Mouse (Mus musculus) embryo, embryonic 10 days (tissue): Measurements from ENCODE around the gene Snrpd2.
A peak's percentile ranks its signal among the peaks of the same experiment; 100 is the strongest.

Experiments used
- DNase-seq: peaks from one replicate; pipeline ENCODE4 v3.0.0-alpha.2; 2015; ENCODE audit warnings: low spot score

Gene Snrpd2

DNA sequence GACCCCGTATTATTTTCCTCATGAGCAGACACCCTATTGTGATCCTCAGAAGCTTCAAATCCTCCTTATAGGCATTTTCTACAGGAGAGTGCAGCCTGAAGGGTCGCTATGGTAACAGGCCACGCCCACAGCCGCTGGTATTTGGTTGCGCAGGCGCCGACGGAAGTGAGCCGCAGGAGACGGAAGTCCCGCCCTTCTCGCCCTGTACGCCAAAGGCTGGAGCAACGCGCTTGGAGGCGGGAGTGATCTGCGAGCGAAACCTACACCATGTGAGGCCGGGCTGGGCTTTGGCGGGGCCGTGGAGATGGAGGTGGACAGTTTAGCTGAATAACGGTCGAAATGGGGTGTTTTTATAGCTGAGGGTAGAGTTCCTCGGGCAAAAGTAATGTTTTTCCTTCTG is at the start of gene Snrpd2:
Gene Snrpd2 (plus strand): TSS at position 97 of the 400 bp plus-strand sequence.
- DNase-seq, result peak; percentile 99

DNA sequence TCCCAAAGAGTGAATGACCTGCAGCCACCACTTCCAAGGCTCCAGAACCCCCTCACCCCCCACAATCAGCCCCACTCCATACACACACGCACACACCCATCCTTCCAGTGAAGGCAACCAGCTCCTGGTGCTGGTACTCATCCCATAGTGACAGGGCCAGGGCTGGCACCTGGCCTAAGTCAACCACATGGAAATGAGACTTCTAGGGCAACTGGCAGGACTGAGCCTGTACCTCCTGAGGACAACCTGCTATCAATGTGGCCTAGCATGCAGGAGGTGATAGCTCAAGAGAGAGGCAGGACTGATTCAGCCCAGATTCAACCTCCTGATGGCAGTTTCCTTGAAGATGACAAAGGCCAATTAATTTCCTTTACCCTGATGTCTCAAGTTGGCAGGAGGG is 49.2 kb upstream of the Snrpd2 start:
- no peak for DNase-seq

DNA sequence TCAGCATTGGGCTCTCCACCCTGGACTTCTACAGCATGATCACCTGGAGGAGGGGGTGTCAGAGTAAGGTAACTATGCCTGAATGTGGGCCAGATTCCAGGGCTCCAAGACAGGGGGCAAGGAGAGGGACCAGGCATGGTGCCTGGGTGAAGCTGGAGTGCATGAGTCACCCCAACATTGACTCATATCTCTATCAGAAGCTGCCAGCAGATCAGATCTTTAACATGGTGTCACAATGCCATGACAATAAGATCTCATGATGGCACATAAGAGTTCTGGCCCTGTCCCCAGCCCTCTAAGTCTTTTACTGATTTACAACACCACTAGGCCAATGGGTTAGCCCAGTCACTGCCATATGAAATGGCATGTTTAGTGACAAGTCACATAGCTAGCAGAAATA is 45.8 kb upstream of the Snrpd2 start:
- DNase-seq, result no peak

DNA sequence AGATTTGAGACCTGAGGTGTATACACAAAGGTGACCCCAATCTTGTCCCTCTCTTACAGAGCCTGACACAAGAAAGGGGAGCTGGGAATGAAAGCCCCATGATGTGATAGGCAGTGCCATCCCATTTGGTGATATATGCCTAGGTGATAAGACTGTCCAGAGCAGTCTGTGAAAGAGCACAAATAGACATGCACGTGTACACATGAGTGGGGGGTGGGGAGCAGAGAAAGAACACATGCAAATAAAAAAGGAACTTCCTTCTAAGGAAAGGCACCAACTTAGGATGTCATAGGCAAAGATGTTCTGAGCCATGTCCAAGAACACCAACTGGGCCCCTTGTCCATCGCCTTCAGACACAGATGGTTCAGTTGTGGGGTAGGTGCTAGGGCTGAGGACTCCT is 45.0 kb upstream of the Snrpd2 start:
- DNase-seq, result no peak

DNA sequence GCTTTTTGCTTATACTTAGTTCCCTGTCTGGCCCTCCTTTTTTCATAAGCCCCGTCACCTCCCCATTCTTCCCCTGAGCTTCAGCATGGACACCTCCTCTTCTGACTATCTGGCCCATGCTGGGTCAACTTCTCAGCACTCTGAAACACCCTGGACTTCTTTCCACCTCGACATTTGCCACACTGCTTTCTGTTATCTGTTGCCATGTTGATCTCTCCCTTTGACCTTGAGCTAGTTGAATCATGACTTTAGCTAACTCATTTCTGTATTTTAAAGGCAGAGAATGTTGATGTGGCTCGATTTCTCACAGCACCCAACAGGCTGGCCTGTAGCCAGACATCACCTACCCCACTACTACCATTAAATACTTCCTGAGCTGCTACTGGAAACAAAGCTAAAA is 42.1 kb upstream of the Snrpd2 start:
- DNase-seq, result no peak

DNA sequence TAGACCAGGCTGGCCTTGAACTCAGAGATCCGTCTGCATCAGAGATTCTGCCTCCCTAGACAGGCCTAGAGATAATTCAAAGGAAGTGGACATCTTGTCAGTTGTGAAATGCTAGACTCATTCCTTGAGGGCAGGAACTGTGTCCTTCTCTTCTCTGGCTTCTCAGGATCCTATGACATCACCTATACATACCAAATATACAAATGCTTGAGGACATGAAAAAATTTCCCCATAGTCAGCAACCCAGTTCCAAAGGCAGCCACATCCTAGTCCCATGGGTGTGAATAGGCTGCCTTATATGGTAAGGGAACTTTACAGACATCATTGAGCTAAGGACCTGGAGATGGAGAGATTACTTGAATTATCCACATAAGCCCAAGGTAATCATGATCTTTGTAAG is 40.0 kb upstream of the Snrpd2 start:
- no peak for DNase-seq

DNA sequence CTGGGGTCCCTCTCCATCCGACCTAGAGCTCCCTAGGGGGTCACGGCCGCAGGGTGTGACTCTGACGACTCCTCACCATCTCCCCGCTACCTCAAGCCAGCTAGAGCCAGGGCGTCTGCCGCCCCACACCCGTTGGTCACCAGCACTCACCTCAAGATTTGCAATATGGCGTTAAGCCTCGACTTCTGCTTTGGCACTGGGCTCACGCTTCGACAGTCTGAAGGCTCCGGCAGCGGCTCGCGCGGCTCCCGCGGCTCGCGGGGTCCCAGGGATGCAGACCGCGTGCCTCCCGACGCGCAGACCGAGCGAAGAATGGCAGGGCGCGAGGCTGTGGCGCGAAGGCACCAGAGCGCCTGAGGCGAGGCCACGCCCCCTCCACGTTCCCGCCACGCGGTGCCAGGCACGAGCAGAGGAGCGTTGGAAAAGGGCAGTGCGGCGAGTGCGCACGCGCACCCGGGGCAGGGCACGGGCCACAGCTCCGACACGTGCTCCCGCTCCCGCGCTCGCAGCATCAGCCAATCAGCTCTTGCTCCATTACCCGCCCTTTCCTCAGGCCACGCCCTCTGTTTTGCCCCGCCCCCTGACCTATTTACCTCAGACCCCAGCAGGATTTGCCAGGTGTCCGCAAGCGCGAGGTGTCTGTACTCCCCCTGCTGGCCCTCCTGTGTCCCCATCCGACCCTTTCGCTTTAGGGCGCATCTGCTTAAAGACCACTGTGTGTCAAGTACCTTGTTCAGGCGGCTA is 31.3 kb upstream of the Snrpd2 start, which contains the start of gene Gm4969:
Gene Gm4969 (minus strand): TSS at position 341 of the 744 bp plus-strand sequence.
- DNase-seq, result peak; percentile 73

DNA sequence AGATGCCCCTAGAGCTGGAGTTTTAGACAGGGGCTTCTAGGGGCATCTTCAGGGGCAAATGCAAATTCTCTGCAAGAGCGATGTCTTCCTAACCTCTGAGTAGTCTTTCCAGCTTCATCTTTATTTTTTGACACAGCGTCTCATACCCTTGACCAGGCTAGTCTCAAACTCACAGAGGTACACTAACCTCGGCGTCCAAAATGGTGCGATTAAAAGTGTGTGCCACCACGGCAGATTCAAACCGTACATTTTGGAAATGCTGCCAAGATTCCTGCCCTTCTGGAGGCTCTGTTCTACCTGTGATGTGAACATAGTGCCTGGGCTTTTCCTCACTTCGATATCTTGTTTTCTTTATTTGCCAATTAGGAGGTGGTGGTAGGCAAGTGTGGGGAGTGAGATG is 30.4 kb upstream of the Snrpd2 start:
- DNase-seq, result no peak

DNA sequence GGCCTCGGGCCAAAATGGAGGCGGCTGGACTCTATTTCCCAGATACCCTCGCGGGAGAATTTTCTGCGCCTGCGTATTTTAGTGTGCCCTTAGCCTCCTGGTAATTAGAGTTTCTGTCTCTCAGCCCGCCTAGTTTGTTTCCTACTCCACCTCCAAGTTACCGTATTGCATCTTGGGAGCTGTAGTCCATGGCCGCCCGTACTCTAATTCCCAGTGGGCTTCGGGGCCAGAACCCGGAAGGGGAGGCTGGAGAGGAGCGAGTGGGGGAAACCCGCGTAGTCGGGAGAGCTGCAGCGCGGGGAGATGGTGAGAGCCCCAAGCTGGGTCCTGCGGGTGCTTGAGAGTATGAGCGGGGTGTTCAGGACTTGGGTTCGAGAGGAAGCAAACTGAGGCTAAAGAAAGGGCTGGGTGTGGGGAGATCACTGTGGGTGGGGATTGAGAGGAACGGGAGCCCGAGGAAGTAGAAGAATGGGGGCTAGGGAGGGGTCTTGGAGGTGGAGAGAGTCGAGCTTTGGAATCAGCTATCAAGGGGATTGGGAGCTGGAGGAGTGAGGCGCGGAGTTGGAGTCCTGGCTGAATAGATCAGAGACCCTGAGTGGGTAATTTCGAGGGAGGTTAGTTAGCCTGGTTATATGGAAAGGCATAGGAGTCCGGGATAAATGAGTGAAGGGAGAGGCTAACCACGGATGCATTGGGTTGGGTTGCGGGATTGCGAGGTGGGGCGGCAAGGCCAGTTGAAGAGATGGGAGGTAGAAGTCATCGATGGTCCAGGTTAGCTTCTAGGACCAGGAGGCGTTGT is 29.7 kb upstream of the Snrpd2 start, which contains the start of gene Fbxo46:
Gene Fbxo46 (plus strand): TSS at position 229 of the 799 bp plus-strand sequence.
- peak; percentile 97 for DNase-seq

DNA sequence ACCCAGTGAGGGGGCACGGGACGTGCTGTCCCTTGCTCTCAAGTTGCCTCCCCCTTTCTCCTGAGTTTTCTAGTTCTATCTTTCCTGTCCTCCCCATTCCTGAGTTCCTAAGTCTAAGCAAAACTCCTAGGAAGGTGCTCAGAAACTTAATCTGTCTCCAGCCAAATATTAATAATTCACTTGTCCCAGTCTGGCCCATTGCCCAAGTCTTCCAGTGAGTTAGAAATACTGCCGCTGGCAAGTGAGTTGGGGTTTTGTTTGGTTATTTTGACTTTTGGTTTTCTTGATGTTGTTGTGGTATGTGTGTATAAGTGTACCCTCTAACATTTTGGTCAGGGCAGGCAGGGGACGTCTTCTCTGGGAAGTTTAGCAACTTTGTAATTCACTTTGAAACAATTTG is 27.8 kb upstream of the Snrpd2 start:
- DNase-seq, result no peak

DNA sequence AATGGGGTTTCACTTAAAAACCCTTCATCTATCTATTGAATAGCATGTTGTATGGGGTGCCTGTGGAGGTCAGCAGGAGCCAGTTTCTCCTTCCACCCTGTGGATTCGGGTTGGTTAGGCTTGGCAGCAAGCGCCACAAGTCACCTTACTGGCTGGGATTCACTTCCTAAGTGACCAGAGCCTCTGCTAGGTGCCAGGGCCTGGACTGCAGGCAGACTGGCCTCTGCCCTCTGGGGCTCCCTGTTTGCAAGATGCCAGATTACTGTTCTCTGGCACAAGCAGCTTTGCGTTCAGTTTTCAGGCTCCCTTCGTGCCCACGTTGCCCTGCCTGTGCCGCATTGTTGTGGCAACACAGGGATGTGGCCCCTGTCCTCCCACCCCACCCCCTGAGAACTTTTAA is 24.8 kb upstream of the Snrpd2 start:
- no peak for DNase-seq

DNA sequence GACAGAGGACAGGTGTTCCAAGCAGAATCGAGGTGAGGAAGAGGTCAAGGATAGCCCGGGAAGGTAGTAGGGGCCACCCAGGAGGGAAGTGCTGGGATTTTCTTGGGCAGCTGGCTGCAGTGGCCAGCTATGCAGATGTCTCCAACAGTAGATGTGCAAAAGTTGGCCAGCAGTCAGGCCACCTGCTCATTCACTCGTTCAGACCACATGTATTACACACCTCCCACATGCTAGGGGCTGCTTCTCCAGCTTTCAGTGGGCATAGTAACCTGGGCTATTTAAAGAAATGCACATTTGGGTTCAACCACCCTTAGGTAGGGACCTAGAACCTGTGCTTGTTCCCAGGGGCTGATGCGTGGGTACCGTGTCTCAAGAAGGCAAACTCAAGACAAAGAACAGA is 21.8 kb upstream of the Snrpd2 start:
- DNase-seq, result no peak

DNA sequence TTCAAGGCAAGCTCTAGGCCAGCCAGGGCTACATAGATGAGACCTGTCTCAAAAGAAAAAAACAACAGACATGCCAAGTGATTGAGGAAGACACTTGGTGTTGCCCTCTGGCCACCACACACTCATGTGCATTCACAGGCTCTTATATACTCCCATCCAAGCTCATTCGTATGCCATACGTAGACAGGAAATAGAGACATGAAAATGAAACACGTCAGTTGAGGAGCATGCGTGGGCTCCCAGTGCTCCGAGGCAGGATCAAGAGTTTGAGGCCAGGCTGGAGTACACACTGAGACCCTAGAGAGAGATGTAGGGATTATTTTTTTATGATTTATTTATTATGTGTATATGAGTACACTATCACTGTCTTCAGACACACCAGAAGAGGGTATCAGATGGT is 20.1 kb upstream of the Snrpd2 start:
- no peak for DNase-seq

DNA sequence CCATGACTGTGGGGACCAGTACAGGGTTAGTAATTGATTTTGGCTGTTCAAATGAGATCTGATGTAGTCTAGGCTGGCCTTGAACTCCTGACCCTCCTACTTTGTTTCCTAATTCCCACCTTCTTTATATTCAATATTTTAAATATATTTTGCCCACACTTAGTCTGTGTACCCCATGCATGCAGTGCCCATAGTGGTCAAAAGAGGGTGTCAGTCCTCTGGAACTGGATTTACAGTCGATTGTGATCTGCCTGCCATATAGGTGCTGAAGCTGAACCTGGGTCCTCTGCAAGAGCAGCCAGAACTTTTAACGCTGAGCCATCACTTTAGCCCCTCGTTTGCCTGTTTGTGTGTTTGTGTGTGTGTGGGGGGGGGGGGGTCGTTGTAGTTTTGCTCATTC is 18.9 kb upstream of the Snrpd2 start:
- DNase-seq, result no peak

DNA sequence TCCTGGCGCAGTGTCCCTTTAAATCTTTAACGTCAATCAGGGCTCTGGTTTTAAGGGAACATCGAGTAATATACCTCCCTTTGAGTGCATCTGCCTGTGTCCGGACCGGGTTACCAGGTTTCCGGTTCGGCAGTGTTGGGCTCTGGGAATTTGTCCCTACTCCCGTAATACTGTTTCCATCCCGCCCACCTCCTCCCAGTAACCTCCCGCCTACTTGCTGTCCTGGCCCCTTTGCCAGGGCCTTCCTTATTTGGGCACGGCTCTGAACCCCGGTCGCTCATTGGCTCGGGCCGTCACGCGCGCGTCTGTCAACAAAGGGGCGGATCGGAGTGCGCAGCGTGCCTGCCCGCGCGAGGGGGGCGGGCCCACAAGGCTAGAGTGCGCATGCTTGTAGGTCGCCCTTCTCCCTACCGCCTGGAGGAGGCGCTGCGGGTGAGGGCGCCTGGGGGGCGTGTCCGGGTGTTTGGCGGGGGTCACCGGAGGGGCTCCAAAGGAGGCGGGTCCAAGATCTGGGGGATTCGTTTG is 18.1 kb upstream of the Snrpd2 start:
- peak; percentile 99 for DNase-seq

DNA sequence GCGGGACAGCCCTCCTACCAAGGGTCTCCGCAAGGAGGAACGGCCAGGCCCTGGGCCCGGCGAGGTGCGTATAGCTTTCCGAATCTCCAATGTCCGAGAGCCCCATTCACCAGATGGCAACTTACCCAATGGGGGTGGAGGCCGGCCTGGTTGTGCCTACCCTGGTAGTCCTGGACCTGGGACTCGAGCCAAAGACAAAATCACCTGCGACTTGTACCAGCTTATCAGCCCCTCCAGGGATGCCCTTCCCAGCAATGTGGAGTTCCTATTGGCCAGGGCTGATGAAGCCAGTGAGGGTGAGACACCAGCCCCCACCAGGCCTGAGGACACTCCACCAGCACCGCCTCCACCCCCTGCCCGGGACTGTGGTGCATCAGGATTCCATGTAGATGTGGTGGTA is 13.4 kb upstream of the Snrpd2 start:
- no peak for DNase-seq

DNA sequence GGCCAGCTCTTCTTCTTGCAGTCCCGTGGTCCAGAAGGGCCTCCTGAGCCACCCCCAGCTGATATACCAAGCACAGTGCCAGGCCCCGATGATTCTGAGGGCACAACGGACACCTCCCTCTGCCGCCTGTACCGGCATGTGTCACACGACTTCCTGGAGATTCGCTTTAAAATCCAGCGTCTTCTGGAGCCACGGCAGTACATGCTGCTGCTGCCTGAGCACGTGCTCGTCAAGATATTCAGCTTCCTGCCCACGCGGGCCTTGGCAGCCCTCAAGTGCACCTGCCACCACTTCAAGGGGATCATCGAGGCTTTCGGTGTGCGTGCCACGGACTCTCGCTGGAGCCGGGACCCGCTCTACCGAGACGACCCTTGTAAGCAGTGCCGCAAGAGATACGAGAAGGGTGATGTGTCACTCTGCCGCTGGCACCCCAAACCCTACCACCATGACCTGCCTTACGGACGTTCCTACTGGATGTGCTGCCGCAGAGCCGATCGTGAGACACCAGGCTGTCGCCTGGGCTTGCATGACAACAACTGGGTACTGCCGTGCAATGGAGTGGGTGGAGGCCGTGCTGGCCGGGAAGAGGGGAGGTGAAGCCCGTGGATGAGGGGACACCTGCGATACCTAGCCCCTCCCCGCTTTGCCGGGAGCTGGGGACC is 12.7 kb upstream of the Snrpd2 start:
- no peak for DNase-seq

DNA sequence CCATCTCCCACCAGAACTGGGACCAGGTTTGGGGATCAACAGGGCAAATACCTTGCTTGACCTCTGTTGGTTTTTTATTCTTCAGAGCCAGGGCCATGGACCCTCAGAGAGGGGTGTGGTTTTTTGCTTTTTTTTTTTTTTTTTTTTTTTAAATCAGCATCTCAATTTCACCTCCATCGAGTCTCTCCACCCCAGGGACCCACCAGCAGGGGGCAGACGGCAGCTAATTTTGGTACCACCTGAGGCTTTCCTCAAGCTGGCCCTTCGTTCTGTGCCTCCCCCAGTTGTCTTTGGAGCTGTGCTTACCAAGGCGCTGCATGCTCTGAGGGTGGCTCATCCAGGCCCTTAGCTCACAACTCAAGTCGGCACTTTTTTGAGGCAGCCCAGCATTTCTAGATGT is 12.1 kb upstream of the Snrpd2 start:
- peak; percentile 36 for DNase-seq

DNA sequence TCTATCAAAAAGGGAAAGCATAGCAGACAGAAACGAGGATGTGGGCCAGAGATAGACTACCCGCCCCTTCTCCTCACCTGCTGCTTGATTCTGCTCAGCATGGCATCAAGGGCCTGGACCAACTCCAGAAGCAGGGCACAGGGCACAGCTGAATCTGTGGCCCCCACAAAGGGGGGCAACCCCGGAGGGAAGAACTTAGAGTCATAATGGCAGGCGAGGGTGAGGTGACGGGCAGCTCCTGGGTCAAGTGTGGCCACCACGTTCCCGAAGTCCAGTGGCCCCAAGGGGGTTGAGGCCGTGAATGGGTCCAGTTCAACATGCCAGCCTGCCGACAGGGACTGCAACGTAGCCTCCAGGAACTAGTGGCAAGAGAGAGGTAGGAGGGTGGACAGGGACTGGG is 2.7 kb upstream of the Snrpd2 start:
- DNase-seq, result no peak

DNA sequence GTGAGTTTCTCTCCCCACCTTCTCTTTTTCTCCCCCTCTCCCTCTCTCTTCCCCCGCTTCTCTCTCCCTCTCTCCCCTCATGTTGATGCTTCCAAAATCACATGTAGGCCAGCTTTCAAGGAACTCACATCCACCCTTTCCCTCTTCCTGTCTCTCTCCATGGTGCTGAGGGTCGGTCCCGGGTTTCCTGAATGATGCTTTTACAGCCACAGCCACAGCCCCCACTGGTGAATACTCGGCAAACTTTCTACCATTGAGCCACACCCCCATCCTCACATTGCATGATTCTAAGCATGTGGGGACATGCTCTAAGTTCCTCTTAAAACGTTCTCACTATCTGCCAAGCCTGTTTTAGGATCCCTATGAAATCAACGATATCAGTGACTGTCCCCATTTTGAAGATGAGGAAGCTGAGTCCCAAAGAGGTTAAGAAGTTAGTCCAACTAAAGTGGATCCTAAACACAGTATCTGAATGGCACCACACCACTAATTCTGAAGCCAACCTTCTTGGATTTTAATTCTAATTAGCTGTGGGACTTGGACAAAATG is 2.0 kb upstream of the Snrpd2 start:
- peak; percentile 34 for DNase-seq

DNA sequence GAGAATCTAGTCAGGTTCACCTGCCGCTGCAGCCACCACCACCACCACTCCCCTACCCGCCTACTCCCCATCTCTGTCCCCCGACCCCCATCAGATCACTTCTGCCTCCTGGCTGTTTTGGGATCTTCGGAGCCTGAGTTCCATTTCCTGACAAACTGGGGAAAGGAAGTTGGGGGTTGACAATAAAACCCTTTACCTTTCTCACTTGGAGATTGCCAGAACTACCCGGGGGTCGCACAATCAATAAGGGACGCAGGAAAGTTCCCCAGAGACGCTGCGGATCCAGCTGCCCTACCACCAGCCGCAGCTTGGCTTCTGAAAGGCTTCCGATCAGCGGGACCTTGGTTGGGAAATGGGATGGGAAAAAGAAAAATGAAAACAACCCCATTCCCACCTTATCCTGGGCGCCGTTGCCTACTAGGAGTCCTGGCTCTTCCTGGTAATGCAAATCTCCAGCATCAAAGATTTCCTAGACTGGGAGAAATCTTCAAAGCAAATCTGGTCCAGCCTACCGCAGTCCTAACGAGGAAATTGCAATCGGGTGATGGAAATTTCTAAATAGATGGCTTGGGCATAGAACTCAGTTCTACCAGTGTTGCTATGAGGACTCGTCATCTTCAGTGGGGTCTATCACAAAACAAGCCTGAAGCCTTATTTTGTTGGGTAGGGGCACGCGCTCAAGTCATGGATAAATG is 1.2 kb upstream of the Snrpd2 start:
- no peak for DNase-seq
